Mouse (Mus musculus) neural tube, embryonic 11.5 days (tissue): ENCODE data around the gene Nfib. TPM values are rescaled to one million over a fixed set of nuclear protein-coding genes. Genes with fewer than 3 reads are reported as not detected.

ENCODE experiments used
- ATAC-seq: fragments of 200-750 bp; cut with Nextera tagmentation; 2 replicates; pipeline ENCODE4 v1.8.0; 2017; ENCODE audit warnings: moderate number of reproducible peaks, mild to moderate bottlenecking, moderate TSS enrichment, moderate library complexity; ENCODE audit not compliant: insufficient read depth, low FRiP score, low TSS enrichment
- DNase-seq: peaks from one replicate; pipeline ENCODE4 v3.0.0-alpha.2; 2015; ENCODE audit warnings: low spot score
- H3K27ac ChIP-seq: fragments of 300-500 bp; sonication (generic); 2 replicates; pipeline ENCODE4 v1.5.1; 2014; ENCODE audit warnings: low read depth, mild to moderate bottlenecking, low read length
- H3K27me3 ChIP-seq: fragments of 300-500 bp; sonication (generic); 2 replicates; pipeline ENCODE4 v1.6.1; 2014; ENCODE audit warnings: mild to moderate bottlenecking, low read length, mixed read lengths; ENCODE audit not compliant: control insufficient read depth, insufficient read depth
- H3K36me3 ChIP-seq: fragments of 300-500 bp; sonication (generic); 2 replicates; pipeline ENCODE4 v1.6.1; 2014; ENCODE audit warnings: mild to moderate bottlenecking, low read length, moderate library complexity, mixed read lengths; ENCODE audit not compliant: control insufficient read depth, insufficient read depth
- H3K4me1 ChIP-seq: fragments of 300-500 bp; sonication (generic); 2 replicates; pipeline ENCODE4 v1.6.1; 2014; ENCODE audit warnings: low read length, mixed read lengths; ENCODE audit not compliant: control insufficient read depth, insufficient read depth
- H3K4me2 ChIP-seq: fragments of 300-500 bp; sonication (generic); 2 replicates; pipeline ENCODE4 v1.6.1; 2014; ENCODE audit warnings: low read depth, mild to moderate bottlenecking, moderate library complexity
- H3K4me3 ChIP-seq: fragments of 300-500 bp; sonication (generic); 2 replicates; pipeline ENCODE4 v1.5.1; 2014; ENCODE audit warnings: low read depth, low read length
- H3K9ac ChIP-seq: fragments of 300-500 bp; sonication (generic); 2 replicates; pipeline ENCODE4 v1.6.1; 2014; ENCODE audit warnings: mild to moderate bottlenecking, low read length
- H3K9me3 ChIP-seq: fragments of 300-500 bp; sonication (generic); 2 replicates; pipeline ENCODE4 v1.6.1; 2016; ENCODE audit warnings: low read length; ENCODE audit not compliant: control insufficient read depth
- WGBS: fragments of 180-500 bp; shearing (Covaris S2); extraction: QIAGEN DNeasy Blood & Tissue Kit; methylation state at CpG from one replicate; pipeline ENCODE4 v1.1.7; 2014; 5-methylcytosine and 5-hydroxymethylcytosine counted together
- polyA plus RNA-seq: library from polyadenylated mRNA; unstranded; fragments of >200 nt; fragmentation: Nextera tagmentation; extraction: Ambion mirVana; gene quantifications from 2 replicates; pipeline ENCODE4 v1.2.1, GENCODE M21; 2014

Nfib gene
- polyA plus RNA-seq, 1 experiment from 2014 or later, result 29.1 TPM

DNA sequence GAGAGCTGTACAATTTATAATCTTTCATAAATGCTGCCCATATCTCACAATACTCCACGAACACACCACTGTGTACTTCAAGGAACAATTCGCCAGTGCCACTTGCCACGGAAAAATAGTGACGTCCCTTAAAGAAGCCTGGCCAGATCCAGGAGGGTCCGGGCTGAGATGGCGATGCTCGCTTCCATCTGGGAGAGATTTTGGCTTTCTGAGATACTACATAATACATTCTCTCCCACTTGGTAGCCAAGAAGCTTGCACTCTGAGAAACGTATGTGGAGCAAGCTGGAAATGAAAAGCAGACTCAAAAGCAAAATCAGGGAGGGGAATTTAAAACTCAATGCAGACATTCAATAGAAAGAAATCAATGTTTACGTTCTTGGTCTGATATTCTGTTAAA lies 313.1 kb downstream of the Nfib start:
- 86% methylated on average over 9 of the region's 9 CpGs for WGBS
- Histone ChIP-seq H3K9ac (no peak overlapping the region), H3K4me3 (no peak overlapping the region), H3K4me2 (no peak overlapping the region), H3K27ac (no peak overlapping the region), H3K27me3 (no peaks in the 10 kb centered on the region), H3K4me1 (no peaks in the 10 kb centered on the region), H3K9me3 (no peaks in the 10 kb centered on the region), H3K36me3 (no peaks in the 10 kb centered on the region)
- no peak for ATAC-seq
- no peak for DNase-seq

DNA sequence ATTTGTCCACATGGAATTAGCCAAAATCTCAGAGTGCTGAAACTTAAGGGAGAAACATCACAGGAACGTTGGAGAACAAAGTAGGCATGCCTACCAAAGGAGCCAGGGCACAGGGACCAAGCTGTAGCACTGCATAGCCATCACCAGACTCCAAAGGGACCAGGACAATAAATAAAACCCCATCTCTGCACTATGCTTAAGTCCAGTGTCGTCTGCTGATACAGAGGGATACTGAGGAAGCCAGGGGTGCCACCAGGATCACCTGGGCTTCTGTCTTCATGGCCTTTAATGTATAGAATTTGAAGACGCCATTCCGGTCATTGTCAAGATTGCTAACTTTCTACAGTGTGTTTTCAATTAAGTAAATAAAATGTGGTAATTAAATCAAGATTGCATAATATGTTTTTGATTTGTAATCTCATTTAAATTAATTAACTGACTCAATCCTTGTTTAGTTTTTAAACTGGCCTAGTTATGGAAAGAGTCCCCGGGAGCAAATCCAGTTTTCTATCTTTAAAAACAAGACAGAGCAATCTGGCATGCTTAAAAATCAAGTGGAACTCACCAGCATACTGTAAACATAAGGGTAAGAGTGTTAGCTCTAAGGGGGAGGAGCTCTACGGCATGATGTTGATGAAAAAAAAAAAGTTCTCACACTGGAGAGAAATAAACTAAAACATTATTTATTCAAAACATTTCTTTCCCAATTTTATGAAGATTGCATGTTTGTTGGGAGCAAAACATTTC lies 313.7 kb downstream of the Nfib start:
- no peak overlapping the region for H3K4me2 ChIP-seq
- no peaks in the 10 kb centered on the region for H3K27me3 ChIP-seq
- DNase-seq (no peak), ATAC-seq (no peak)
- H3K27ac ChIP-seq, result no peak overlapping the region
- no peak overlapping the region for H3K4me3 ChIP-seq
- H3K9ac ChIP-seq, result no peak overlapping the region
- no peaks in the 10 kb centered on the region for H3K4me1 ChIP-seq
- 88% methylated on average over 6 of the region's 6 CpGs for WGBS
- no peaks in the 10 kb centered on the region for H3K9me3 ChIP-seq
- no peaks in the 10 kb centered on the region for H3K36me3 ChIP-seq

DNA sequence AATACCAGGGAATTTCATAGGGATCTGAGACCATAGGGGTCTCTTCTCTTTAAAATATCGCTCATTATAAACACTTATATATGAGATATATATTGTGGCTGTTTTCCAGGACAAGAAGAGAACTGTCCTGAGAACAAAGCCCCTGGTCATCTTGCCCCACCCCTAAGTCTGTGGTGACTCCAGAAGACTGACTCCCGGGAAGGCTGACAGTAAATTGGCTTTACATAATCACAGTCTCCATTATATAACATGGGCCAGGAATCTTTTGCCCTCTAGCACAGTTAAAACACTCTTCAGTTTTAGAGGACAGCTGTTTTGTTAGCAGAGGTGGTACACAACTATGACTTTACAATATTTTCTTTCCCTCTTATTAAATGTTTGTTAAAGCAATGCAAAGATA lies 315.0 kb downstream of the Nfib start:
- no peaks in the 10 kb centered on the region for H3K27me3 ChIP-seq
- 64% methylated on average over 2 of the region's 2 CpGs for WGBS
- ATAC-seq, result no peak
- no peak overlapping the region for H3K9ac ChIP-seq
- H3K4me2 ChIP-seq, result no peak overlapping the region
- H3K27ac ChIP-seq, result no peak overlapping the region
- H3K36me3 ChIP-seq, result no peaks in the 10 kb centered on the region
- no peak overlapping the region for H3K4me3 ChIP-seq
- H3K4me1 ChIP-seq, result no peaks in the 10 kb centered on the region
- no peaks in the 10 kb centered on the region for H3K9me3 ChIP-seq
- DNase-seq, result no peak

DNA sequence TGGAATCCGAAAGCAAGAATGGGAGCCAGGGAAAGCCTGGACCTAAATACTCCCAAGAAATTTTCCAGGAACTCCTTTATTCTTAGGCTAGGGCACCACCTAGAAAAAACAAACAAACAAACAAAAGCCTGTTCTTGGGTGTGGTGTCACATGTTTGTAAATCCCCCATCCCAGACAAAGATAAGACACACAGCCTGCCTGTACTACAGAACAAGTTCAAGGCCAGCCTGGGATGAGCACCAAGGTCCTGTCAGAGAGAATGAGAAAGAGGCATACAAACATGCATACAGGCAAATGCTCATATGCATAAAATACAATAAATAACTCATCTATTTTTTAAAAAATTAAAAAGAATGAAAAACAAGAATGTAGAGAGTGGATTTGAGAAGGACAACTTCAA lies 315.7 kb downstream of the Nfib start:
- no peaks in the 10 kb centered on the region for H3K36me3 ChIP-seq
- no peaks in the 10 kb centered on the region for H3K9me3 ChIP-seq

DNA sequence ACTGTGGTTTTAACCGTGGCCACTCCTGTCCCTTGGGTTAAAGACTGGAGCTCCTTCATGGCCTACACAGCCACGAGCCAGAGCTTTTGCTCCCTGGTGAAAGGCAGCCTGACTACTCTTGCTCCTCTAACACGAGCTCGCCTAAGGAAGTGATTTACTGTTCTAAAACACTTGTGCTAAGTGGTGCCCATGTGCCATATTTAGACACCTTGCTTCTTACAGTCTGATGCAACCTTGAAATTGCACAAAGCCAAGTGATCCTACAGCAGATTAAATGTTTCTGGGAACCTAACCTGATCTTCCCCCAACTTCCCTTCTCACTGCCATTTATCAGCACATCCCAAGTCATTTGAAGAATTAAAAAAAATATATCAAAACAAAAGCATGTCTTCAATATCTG lies 317.9 kb downstream of the Nfib start:
- DNase-seq (no peak), ATAC-seq (no peak)
- H3K9me3 ChIP-seq, result no peaks in the 10 kb centered on the region
- H3K27ac ChIP-seq, result no peak overlapping the region
- no peaks in the 10 kb centered on the region for H3K4me1 ChIP-seq
- no peak overlapping the region for H3K4me3 ChIP-seq
- no peak overlapping the region for H3K9ac ChIP-seq
- H3K4me2 ChIP-seq, result no peak overlapping the region
- H3K27me3 ChIP-seq, result no peaks in the 10 kb centered on the region
- H3K36me3 ChIP-seq, result no peaks in the 10 kb centered on the region
- WGBS, result 78% methylated on average over 4 of the region's 4 CpGs

More for the DNA sequence above, 315.7 kb downstream of the Nfib start:
- WGBS, result 80% methylated on average over 1 of the region's 1 CpGs
- no peak overlapping the region for H3K4me3 ChIP-seq
- H3K27ac ChIP-seq, result no peak overlapping the region
- ATAC-seq (no peak), DNase-seq (no peak)
- no peaks in the 10 kb centered on the region for H3K4me1 ChIP-seq
- H3K4me2 ChIP-seq, result no peak overlapping the region
- H3K27me3 ChIP-seq, result no peaks in the 10 kb centered on the region
- H3K9ac ChIP-seq, result no peak overlapping the region

DNA sequence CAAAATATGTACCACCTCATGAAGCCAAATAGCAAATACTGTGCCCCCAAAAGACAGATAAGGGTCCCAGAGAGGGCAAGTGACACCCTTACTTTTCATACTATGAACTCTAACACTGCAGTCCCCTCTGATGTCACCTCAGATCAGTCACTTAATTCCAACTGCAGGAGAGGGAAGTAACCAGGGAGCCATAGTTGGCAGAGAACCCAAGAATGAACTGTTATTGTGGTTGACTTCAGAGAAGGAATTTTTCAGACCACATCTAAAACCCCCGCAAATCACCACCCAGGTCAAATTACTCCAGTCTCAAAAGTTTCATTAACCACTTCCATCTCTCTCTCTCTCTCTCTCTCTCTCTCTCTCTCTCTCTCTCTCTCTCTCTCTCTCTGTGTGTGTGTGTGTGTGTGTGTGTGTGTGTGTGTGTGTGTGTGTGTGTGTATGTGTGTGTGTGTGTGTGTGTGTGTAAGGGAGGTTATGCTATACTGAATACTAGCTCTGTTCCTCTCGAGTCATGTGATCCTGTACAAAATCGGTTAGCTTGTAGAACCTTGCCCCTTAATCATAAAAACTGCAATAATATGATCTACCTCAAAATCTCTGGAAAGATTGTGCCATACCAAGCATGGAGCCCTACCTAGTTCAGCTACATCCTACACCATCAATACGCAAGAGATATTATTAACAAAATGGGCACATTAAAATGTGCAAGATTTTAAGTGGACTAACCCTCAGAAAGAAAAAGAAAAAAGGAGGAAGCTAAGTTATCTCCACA lies 319.1 kb downstream of the Nfib start:
- H3K36me3 ChIP-seq, result no peaks in the 10 kb centered on the region
- ATAC-seq, result no peak
- H3K4me2 ChIP-seq, result no peak overlapping the region
- 82% methylated on average over 4 of the region's 4 CpGs for WGBS
- H3K4me1 ChIP-seq, result no peaks in the 10 kb centered on the region
- H3K4me3 ChIP-seq, result no peak overlapping the region
- H3K9me3 ChIP-seq, result no peaks in the 10 kb centered on the region
- H3K9ac ChIP-seq, result no peak overlapping the region
- DNase-seq, result no peak
- no peak overlapping the region for H3K27ac ChIP-seq
- H3K27me3 ChIP-seq, result no peaks in the 10 kb centered on the region

DNA sequence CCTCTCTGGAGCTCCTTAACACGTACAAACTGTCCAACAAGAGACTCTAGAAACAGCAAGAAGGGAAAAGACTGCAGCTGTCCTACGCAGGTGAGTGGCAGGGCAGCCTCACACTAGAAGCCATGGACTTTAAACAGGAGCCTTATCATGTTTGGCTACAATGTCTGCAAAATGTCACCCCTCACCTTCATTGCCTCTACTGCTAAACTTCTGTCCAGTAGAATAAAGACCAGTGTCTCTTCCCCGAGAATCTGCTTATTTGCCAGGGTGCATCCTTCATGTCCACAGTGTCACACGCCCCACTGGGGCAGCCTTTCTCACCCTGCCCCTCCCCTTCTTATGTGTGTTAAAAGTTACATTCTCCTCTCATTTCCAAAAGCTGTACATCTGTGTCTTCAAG lies 319.9 kb downstream of the Nfib start:
- no peak overlapping the region for H3K9ac ChIP-seq
- WGBS, result 90% methylated on average over 4 of the region's 4 CpGs
- ATAC-seq (no peak), DNase-seq (no peak)
- no peaks in the 10 kb centered on the region for H3K9me3 ChIP-seq
- no peak overlapping the region for H3K4me3 ChIP-seq
- H3K36me3 ChIP-seq, result no peaks in the 10 kb centered on the region
- no peak overlapping the region for H3K27ac ChIP-seq
- no peaks in the 10 kb centered on the region for H3K4me1 ChIP-seq
- no peak overlapping the region for H3K4me2 ChIP-seq
- no peaks in the 10 kb centered on the region for H3K27me3 ChIP-seq

DNA sequence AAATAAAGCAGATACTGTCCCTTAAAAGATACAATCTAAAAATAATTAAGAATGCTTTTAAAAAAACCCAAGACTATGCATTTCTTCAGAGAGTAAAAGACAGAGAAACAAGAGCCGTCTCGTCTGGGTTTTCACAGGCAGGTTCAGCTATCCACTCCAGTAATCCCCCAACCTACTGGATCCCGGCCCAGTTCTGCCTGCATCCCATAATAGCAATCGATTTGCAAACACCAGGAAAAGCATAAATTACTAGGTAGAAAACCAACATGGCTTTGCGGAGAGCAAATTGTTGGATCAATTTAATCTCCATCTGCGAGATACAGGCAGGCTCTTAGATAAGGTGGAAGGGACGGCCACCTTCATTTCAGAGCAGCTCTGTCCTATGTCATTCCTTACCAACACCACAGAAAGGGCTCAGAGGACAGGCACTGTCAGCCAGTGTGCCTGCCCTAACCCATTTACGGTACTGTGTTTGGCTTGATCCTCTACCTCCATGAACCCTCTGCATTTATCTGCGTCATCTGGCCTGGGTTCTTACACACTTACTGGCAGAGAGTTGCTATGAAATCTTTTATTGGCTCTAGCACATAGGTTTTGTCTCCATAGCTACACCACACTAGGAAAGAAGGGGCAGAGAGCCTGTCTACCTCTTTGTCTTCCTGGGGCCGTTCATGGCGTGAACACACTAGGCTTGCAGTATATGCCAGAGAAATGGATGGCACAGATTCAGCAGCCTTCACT lies 321.4 kb downstream of the Nfib start:
- Histone ChIP-seq H3K9ac (no peak overlapping the region), H3K9me3 (no peaks in the 10 kb centered on the region), H3K4me1 (no peaks in the 10 kb centered on the region), H3K27ac (no peak overlapping the region), H3K36me3 (no peaks in the 10 kb centered on the region), H3K27me3 (no peaks in the 10 kb centered on the region), H3K4me2 (no peak overlapping the region), H3K4me3 (no peak overlapping the region)
- no peak for ATAC-seq
- WGBS, result 89% methylated on average over 11 of the region's 11 CpGs
- peak; percentile 16 for DNase-seq
